Mouse (Mus musculus): Measurements from ENCODE around the gene Tmc8. TPM values are rescaled to one million over a fixed set of nuclear protein-coding genes. Genes with fewer than 3 reads are reported as not detected.

The Tmc8 gene
- polyA plus RNA-seq (2017; shearing (Covaris generic)), result 100 to 1,000 TPM in 1 of 2 experiments, 10 to 100 TPM in 1; 97.1 to 135 TPM

DNA sequence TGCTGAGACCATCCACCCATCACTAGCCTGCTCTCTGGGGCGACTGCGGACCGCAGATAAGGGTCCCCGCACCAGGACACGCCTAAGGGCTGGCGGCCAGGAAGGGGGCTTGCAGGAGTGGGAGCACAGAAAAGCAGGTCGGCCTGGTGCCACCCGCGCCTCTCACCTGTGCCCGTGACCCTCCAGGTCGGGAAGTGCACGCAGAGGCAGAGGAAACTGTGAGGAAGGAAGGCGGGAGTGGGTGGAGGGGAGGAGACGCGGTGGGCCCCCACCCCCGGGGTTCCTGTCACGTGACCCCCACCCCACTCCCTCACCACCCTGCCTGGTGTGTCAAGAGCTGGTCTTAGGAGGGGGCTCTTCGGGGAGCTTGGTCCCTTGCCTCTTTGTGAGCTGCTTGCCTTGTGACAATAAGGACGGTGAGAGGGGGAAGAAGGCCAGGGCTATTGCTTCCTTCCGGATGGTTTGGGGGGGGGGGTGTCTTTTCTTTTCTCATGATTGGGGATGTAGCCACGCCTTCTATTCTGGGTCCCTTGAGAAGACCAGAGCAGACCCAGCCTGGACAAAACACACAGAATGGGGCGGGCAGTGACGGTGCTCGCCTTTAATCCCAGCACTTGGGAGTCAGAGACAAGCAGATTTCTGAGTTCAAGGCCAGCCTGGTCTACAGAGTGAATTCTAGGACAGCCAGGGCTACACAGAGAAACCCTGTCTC lies at the start of gene Tmc8, which contains the start of gene Tmc6:
Gene Tmc8, plus strand, starts transcription at position 84 of the 712 bp plus-strand sequence.
Gene Tmc6, minus strand, starts transcription at position 206 of the 712 bp plus-strand sequence.

DNA sequence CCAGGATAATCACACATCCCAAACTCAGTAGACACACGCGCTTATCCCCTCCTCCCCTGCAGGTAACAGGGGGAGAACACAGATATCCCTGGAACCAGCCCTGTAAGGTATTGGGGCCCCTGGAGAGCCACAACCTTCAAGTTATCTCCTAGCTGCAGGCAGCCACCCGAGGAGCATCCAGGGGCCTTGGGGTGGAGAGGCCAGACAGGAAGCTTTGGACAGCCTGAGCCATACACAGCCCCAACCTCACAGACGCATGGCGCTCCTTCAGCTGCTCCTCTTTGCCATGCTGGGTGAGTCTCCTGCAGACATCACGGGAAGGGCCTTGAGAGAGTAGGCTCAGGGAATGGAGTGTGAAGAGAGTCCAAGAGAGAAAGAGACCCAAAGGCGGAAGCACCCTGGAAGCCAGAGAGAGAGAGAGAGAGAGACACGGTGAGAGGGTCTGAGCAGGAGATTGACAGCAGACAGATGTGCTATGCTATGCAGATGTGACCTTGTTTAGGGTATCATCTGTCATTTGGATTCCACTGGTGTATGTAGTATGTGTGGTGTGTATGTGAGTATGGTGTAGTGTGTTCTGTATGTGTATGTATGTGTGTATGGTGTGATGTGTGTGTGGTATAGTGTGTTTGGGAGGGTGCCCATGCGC lies 15.8 kb downstream of the Tmc8 start, which contains the start of gene 6030468B19Rik:
Gene 6030468B19Rik, plus strand, starts transcription at position 150 of the 649 bp plus-strand sequence.

GRCm38 (mm10) chr11:117809407-117810311 lies 27.8 kb downstream of the Tmc8 start, which contains the start of the genes Gm20708 and Syngr2:
Gene Gm20708, plus strand, starts transcription at chr11:117809668.
Gene Syngr2, plus strand, starts transcription at chr11:117809668.

GRCm38 (mm10) chr11:117825333-117826101 lies 43.6 kb downstream of the Tmc8 start, which contains the start of the genes Afmid and Tk1:
Gene Afmid, plus strand, starts transcription at chr11:117825924.
Gene Tk1, minus strand, starts transcription at chr11:117826092.

Other genes with a start within 250 kb of the Tmc8 start
- 10 to 100 TPM; 16.1 to 17.2 TPM for gene Tnrc6c, start 127.8 kb upstream of the Tmc8 start, polyA plus RNA-seq (2017; shearing (Covaris generic))
- gene Tmc6, start 122 bp downstream of the Tmc8 start, polyA plus RNA-seq (2017; shearing (Covaris generic)), result 100 to 1,000 TPM; 128 to 131 TPM
- gene 6030468B19Rik, start 15.6 kb downstream of the Tmc8 start, polyA plus RNA-seq (2017; shearing (Covaris generic)), result under 1 TPM in 1 of 2 experiments, not detected in 1; 0.95 TPM
- gene Gm20708, start 27.6 kb downstream of the Tmc8 start, polyA plus RNA-seq (2017; shearing (Covaris generic)), result 1 to 10 TPM; 3.5 to 5.7 TPM
- gene Syngr2, start 27.6 kb downstream of the Tmc8 start, polyA plus RNA-seq (2017; shearing (Covaris generic)), result 100 to 1,000 TPM; 131 to 228 TPM
- gene Afmid, start 43.8 kb downstream of the Tmc8 start, polyA plus RNA-seq (2017; shearing (Covaris generic)), result 10 to 100 TPM; 23.0 to 29.6 TPM
- gene Tk1, start 44.0 kb downstream of the Tmc8 start, polyA plus RNA-seq (2017; shearing (Covaris generic)), result 10 to 100 TPM; 38.0 to 54.6 TPM
- 10 to 100 TPM; 53.7 to 55.0 TPM for gene Birc5, start 67.2 kb downstream of the Tmc8 start, polyA plus RNA-seq (2017; shearing (Covaris generic))
- gene Tmem235, start 78.7 kb downstream of the Tmc8 start, polyA plus RNA-seq (2017; shearing (Covaris generic)), result not detected
- gene Tha1, start 91.4 kb downstream of the Tmc8 start, polyA plus RNA-seq (2017; shearing (Covaris generic)), result 10 to 100 TPM; 19.9 to 20.7 TPM
- gene Socs3, start 188.0 kb downstream of the Tmc8 start, polyA plus RNA-seq (2017; shearing (Covaris generic)), result 100 to 1,000 TPM; 141 to 210 TPM
- gene Pgs1, start 204.2 kb downstream of the Tmc8 start, polyA plus RNA-seq (2017; shearing (Covaris generic)), result 10 to 100 TPM; 53.7 to 54.0 TPM

All from activated CD4-positive, CD25-positive, alpha-beta regulatory T cell (primary cell).